Mouse (Mus musculus) ES-Bruce4 (cell line): Measurements from ENCODE around the gene Hand2. TPM values are rescaled to one million over a fixed set of nuclear protein-coding genes. Genes with fewer than 3 reads are reported as not detected.

Source experiments
- H3K27ac ChIP-seq: 2 replicates; pipeline ENCODE4 v1.5.1; 2012; ENCODE audit warnings: low read length, inconsistent platforms; ENCODE audit not compliant: insufficient read depth
- H3K27me3 ChIP-seq: 2 replicates; pipeline ENCODE4 v1.6.1; 2012; ENCODE audit warnings: mild to moderate bottlenecking, low read length, inconsistent platforms; ENCODE audit not compliant: control insufficient read depth, poor library complexity, insufficient read depth, severe bottlenecking
- H3K36me3 ChIP-seq: 2 replicates; pipeline ENCODE4 v1.6.1; 2012; ENCODE audit warnings: inconsistent platforms, mild to moderate bottlenecking, low read length, moderate library complexity; ENCODE audit not compliant: control insufficient read depth, poor library complexity, insufficient read depth, severe bottlenecking
- H3K4me1 ChIP-seq: one replicate; pipeline ENCODE4 v1.8.1; 2011; ENCODE audit warnings: low read length; ENCODE audit not compliant: control insufficient read depth, insufficient read depth
- H3K4me3 ChIP-seq: 2 replicates; pipeline ENCODE4 v1.5.1; 2011; ENCODE audit warnings: low read depth, mild to moderate bottlenecking, low read length
- H3K9ac ChIP-seq: 2 replicates; pipeline ENCODE4 v1.6.1; 2012; ENCODE audit warnings: low read depth, mild to moderate bottlenecking, inconsistent platforms; ENCODE audit not compliant: poor library complexity, severe bottlenecking
- H3K9me3 ChIP-seq: replicated peaks from 2 replicates; pipeline ENCODE4 v1.6.1; 2012; ENCODE audit warnings: mild to moderate bottlenecking, low read length, inconsistent platforms; ENCODE audit not compliant: control insufficient read depth, poor library complexity, insufficient read depth, severe bottlenecking
- CTCF ChIP-seq: IDR thresholded peaks from one replicate; pipeline ENCODE4 v1.8.1; 2011; ENCODE audit warnings: low read depth, low read length
- EP300 ChIP-seq: IDR thresholded peaks from 2 replicates; pipeline ENCODE4 v1.6.1; 2011; ENCODE audit warnings: low read depth, low read length; ENCODE audit not compliant: insufficient read depth
- POLR2A ChIP-seq: IDR thresholded peaks from one replicate; pipeline ENCODE4 v1.8.1; 2011; ENCODE audit warnings: low read length; ENCODE audit not compliant: insufficient read depth
- polyA plus RNA-seq: library from polyadenylated mRNA; stranded (reverse); fragments of >200 nt; gene quantifications from 2 replicates; pipeline ENCODE4 v1.2.4, GENCODE M21; 2011; ENCODE audit warnings: low read depth; ENCODE audit not compliant: missing spikeins, insufficient read depth, insufficient read length

Hand2 gene
- polyA plus RNA-seq, 1 experiment = not detected

GRCm38 (mm10) chr8:57333483-57333770 lies 12.6 kb downstream of the Hand2 start:
- H3K27ac ChIP-seq = no peak overlapping the region
- TF ChIP-seq POLR2A = no peak
- no peak for TF ChIP-seq EP300
- TF ChIP-seq CTCF = no peak
- no peaks in the 10 kb centered on the region for H3K9me3 ChIP-seq
- no peaks in the 10 kb centered on the region for H3K36me3 ChIP-seq
- no peak overlapping the region for H3K4me3 ChIP-seq
- peaks cover 76% of the 10 kb centered on the region for H3K27me3 ChIP-seq
- no peak overlapping the region for H3K9ac ChIP-seq
- H3K4me1 ChIP-seq = no peaks in the 10 kb centered on the region

DNA sequence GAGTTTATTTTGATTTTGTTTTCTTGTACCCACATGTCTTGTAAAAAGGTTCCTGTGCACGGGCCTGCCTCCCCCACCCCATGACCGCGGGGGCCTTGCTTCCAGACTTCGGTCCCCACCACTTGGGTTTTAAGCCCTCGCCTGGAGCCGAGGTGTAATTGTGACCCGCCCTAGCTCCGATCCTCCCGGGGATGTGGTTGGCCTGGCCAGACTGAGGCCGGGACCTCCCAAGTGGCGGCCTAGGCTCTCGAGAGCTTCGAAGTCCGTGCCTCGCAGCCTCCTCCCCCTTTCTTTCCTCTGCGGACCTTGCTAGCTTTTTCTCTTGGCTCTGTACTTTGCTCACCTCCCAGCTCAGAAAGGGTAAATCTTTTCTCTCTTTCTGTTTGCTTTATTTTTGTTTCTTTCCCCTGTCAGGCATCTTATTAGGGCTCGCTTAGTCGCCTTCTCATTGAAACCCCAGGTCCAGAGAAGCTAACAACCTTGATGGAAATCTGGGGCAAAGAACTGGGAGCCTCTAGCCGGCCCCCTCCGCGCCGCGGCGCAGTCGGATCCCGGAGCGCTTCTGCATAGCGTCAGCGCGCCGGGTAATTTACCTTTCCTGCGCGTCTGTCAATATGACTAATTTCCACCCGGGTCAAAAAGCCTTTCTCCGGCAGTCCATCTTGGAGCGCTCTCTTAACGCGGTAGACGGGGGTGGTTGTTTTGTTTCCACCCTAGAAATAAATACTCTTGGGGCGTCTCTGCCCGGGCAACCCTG lies 13.2 kb downstream of the Hand2 start:
- Histone ChIP-seq H3K27me3 (peaks cover 74% of the 10 kb centered on the region), H3K9me3 (no peaks in the 10 kb centered on the region), H3K4me3 (no peak overlapping the region), H3K36me3 (no peaks in the 10 kb centered on the region), H3K4me1 (no peaks in the 10 kb centered on the region), H3K9ac (no peak overlapping the region), H3K27ac (no peak overlapping the region)
- no peak for TF ChIP-seq POLR2A
- TF ChIP-seq CTCF = no peak
- TF ChIP-seq EP300 = no peak

GRCm38 (mm10) chr8:57334714-57335113 lies 13.9 kb downstream of the Hand2 start:
- H3K9ac ChIP-seq = no peak overlapping the region
- H3K27me3 ChIP-seq = peaks cover 71% of the 10 kb centered on the region

DNA sequence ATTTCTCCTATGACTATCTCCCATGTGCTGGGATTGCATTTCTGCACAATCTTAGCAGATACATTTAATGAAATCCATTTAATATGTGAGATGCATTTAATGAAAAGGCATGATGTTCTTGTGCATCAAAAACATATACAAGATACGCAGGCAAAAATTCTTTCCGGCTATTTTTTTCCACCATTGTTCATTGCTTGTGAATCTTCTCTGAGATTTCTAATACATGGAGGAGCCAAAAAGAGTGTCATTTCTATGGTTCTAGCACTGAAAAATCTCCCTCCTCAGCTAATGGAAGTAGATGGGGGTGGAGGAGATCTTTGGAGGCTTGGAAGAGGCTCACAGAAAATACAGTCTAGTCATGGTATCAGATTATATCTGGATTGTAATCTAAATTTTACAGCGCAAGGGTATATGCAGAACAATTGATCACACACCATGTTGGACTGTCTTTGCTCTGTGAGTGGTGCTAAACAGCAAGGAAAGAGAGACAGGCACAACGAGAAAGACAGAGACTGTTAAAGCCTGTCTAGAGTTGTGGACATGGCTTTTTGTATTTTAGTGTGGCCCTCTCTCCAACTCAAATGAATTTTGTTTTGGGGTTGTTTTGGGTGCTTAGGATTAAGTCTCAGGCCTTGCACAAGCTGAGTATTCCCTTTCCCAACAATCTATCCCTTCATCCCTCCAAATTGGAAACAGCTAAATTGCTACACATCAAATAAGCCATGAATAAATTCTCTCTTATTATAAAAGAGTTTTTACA lies 16.7 kb downstream of the Hand2 start:
- Histone ChIP-seq H3K9me3 (no peaks in the 10 kb centered on the region), H3K36me3 (no peaks in the 10 kb centered on the region), H3K9ac (no peak overlapping the region), H3K27me3 (peaks cover 60% of the 10 kb centered on the region), H3K4me1 (no peaks in the 10 kb centered on the region), H3K27ac (no peak overlapping the region), H3K4me3 (no peak overlapping the region)
- TF ChIP-seq EP300 (no peak), POLR2A (no peak), CTCF (no peak)

More at GRCm38 (mm10) chr8:57334714-57335113, 13.9 kb downstream of the Hand2 start:
- H3K27ac ChIP-seq = no peak overlapping the region
- no peaks in the 10 kb centered on the region for H3K36me3 ChIP-seq
- no peaks in the 10 kb centered on the region for H3K4me1 ChIP-seq
- no peak for TF ChIP-seq POLR2A
- no peak for TF ChIP-seq EP300
- no peak for TF ChIP-seq CTCF
- H3K9me3 ChIP-seq = no peaks in the 10 kb centered on the region
- no peak overlapping the region for H3K4me3 ChIP-seq

DNA sequence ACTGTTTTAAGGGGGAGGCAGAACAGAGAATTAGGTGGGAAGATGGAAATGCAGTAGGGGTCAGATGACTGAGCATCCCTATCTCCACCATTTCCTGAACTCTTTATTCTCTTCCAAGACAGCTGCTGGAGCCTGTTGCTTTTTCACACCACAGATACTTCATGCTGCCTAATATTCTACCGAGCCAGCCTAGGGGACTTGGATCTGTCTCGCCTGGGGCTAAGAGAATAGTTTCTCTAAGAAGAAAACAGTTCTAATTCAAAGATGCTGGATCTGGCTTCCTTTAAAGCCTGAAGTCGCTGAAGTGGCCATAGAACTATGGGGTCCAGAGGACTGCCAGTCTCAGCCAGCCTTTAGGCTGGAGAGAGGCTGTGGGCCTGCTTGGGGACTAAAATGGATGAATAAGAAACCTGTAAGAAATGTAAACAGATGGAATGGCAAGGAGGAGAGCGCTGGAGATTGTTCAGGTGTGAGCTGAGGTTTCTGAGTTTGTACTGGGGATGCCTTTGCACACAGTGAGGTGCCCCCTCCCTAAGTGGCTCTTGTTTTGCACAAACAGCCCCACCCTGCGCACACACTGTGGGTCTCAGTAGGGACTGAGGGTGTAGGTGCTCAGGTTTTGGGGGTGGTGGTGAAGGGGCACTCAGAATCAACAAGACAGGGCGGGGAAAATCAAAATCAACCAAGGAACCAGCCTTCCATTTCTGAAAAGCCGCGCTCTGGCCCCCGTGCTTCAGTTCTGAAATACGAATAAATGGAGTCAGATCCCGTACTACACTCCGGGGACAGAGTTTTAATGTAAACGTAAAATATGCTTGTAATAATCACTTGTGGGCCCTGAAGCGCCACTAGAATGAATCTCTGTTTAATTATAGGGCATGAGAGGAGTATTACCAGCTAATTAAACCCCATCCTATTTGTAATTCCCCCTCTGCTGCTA lies 19.2 kb downstream of the Hand2 start:
- no peak overlapping the region for H3K9ac ChIP-seq
- peaks cover 58% of the 10 kb centered on the region for H3K27me3 ChIP-seq
- no peak overlapping the region for H3K27ac ChIP-seq
- H3K4me1 ChIP-seq = no peaks in the 10 kb centered on the region
- H3K36me3 ChIP-seq = no peaks in the 10 kb centered on the region
- TF ChIP-seq CTCF (no peak), EP300 (no peak), POLR2A (no peak)
- no peaks in the 10 kb centered on the region for H3K9me3 ChIP-seq
- no peak overlapping the region for H3K4me3 ChIP-seq
